Mouse (Mus musculus) urinary bladder, postnatal 14 days (tissue): ENCODE data around the gene Chst12.

ENCODE experiments used
- DNase-seq: peaks from one replicate; pipeline ENCODE4 v3.0.0; 2021; ENCODE audit warnings: low spot score

Chst12 gene

GRCm38 (mm10) chr5:140570223-140570870 lies 65.0 kb downstream of the Chst12 start:
- no peak for DNase-seq

GRCm38 (mm10) chr5:140571201-140571600 lies 65.9 kb downstream of the Chst12 start:
- no peak for DNase-seq

- DNase-seq = peak; percentile 41
These were observed 66.3 kb downstream of the Chst12 start for GRCm38 (mm10) chr5:140571673-140572072.

- no peak for DNase-seq
These were observed 67.3 kb downstream of the Chst12 start for GRCm38 (mm10) chr5:140572611-140573010.
